Mouse (Mus musculus) layer of hippocampus, postnatal 25 days (tissue): ENCODE results near the gene Acap1. TPM values are rescaled to one million over a fixed set of nuclear protein-coding genes. Genes with fewer than 3 reads are reported as not detected.

Experiments
- DNase-seq, 2 experiments: peaks; one replicate each; pipeline ENCODE4 v3.0.0; 2022; ENCODE audit warnings: mixed read lengths in 2 of 2, low spot score in 1 of 2; ENCODE audit errors: extremely low spot score in 1 of 2
- total RNA-seq, 2 experiments: library from RNA; stranded (reverse); gene quantifications; 2 replicates each; pipeline ENCODE4 v1.2.3; 2021

Acap1 gene
- total RNA-seq, 2 experiments from 2014 or later: 0.12 to 0.19 TPM

DNA sequence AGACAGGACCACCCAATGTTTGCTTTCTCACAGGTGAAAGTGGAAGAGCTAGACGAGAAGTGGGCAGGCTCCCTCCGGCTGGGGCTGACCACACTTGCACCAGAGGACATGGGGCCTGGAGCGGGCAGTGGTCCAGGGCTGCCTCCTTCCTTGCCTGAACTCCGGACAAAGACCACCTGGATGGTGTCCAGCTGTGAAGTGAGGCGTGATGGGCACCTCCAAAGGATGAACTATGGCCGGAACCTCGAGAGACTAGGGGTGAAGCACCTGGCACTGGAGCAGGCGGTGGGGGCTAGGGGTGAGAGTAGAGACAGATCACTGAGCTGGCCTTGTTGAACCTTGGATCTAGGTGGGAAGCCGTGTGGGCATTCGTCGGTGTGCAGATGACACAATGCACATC, 13.3 kb upstream of the Acap1 start:
- DNase-seq: no peak

- no peak for DNase-seq
These were observed 9.0 kb upstream of the Acap1 start for GRCm38 (mm10) chr11:69904311-69904710.

GRCm38 (mm10) chr11:69902972-69903371, 7.6 kb upstream of the Acap1 start:
- DNase-seq: no peak

DNA sequence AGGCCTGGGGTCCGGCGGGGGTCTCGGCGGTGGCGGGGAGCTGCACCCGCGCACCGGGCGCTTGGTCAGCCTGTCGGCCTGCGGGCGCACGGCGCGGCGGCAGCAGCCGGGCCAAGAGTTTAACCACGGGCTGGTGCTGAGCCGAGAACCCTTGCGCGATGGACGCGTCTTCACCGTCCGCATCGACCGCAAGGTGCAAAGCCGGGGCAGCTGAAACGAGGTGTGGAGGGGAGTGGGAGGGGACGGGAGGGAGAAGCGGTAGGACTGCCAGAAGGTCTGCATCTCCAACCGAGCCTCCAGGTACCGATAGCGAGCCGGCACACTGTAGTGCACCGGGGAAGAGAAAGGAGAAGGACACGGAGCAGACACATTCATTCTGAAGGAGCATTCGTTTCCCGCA, 6.7 kb upstream of the Acap1 start:
- DNase-seq: no peak

DNA sequence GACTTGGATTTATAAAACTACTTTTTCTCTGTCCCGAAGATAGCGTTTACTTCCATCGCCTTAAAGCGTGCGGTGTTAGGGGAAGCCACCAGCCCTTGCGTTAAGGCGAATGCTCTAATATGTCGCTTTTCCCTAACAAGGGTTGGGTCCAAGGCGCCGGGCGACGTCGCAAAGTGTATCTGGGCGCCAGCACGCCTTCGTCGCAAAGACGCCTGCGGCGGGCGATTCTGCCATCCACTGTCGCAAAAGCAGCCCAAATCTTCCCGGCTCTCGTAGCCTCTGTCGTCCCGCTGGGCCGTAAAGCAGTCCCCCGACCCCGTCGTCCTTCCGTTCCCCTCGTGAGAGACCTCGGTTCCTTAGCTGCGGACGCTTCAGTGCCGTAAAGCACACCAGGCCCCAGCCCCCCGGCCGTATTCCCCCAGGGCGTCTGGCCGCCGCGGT, 6.1 kb upstream of the Acap1 start:
- DNase-seq: peak; percentile 80 to 91

DNA sequence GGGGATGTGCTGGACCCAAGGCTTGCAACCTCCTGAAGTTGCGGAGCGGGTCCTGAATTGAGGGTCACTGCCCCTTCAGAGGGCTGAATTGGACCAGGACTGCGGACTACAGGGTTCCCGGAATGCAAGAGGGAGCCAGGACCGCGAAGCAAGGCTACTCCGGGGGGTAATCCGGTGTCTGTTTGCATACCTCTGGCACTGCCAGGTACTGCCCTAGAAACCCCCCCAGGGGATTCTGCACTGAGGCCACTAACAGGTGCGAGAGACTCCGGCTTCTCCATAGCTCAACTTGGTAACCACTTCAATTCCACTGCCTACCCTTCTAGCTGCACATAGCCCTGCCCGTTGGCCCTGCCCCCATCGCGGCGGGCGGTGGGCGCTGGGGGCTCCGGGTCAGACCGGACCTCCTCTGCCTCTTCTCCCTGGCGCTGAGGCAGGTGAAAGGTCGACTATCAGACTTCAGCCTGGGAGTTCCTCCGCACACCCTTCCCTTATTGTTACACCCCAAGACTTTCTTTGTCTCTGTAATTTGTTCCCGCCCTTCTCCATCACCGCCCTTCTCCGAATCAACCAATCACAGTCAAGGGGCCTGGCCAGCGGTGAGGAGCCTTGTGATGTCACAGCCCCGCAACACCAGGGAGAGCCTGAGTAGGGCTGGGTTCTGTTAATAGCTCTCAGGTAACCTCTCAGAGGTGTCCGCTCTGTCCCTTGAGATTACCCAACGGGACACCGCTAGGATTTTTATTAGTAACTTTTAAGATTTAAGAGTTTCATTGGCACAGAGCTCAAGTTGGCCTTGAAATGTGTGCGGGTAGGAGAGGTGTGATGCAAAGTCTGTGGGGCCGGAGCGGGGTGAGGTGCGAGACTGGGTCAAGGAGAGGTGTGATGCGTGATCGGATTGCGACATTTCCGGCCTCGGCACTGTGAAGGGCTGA, 5.4 kb upstream of the Acap1 start, which contains the start of the genes 2810408A11Rik and Neurl4:
2810408A11Rik (minus strand) TSS at position 517 of the 935 bp plus-strand sequence.
Neurl4 (plus strand) TSS at position 602 of the 935 bp plus-strand sequence.
- DNase-seq: peak; percentile 66 to 69

GRCm38 (mm10) chr11:69899870-69900269, 4.5 kb upstream of the Acap1 start:
- no peak for DNase-seq

- DNase-seq: no peak
These were observed 668 bp downstream of the Acap1 start for GRCm38 (mm10) chr11:69894671-69895070.

DNA sequence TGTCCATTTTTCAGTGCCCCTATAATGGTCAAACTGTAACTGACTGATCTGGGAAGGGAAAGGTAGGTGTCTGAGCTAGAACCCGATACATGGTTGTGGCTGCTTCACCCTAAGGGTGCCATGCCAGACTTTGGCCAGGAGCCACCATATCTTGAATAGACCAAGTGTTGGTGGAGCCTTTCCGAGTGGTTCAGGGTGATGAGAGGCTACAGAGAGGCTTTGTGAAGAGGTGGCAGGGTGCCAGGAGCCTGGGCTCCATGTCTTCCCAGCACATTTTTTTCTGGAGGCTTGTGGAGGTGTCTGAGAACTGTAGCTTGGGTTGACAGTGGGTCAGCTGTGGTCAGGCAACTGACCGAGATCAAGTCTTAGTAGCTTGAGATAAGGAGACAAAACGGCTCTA, 3.9 kb downstream of the Acap1 start:
- peak in 1 of 2 experiments; percentile 34 for DNase-seq

- DNase-seq: no peak
These were observed 8.3 kb downstream of the Acap1 start for GRCm38 (mm10) chr11:69886907-69887635.

DNA sequence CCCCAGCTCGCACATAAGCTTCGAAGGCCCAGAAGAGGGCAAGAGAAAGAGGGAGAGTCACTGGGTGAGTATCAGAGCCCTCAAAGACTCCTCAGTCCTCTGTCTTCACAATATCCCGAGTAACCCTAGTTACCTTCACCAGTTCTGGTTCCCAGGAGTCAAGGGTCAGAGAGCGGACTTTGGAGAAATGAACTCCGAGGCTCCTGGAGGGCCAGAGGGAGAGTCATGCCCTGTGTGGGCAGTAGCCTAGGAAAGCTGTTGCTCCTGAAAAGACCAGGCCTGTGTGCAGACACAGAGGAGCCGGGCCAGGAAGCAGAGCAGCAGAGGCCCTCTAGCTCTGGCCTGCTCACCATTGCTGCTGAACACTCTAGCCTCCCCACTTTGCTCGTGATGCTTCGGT, 10.7 kb downstream of the Acap1 start:
- no peak for DNase-seq

GRCm38 (mm10) chr11:69884240-69884639, 11.1 kb downstream of the Acap1 start:
- no peak for DNase-seq

- no peak for DNase-seq
These were observed 11.7 kb downstream of the Acap1 start for GRCm38 (mm10) chr11:69883527-69884151.

DNA sequence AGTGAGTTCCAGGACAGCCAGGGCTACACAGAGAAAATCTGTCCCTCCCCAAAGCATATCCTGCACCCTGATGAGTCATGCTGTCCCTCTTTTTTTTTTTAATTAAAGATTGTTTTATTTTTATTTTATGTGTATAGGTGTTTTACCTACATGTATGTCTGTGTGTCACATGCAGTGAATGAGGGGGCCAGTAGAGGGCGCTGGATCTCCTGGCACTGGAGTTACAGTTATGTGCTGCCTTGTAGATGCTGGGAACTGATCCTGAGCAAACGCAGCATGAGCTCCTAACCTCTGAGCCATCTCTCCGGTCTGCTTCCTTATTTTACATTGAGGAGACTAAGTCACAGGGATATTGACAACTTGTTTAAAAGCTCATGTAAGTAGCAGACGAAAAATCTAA, 12.3 kb downstream of the Acap1 start:
- DNase-seq: no peak

GRCm38 (mm10) chr11:69881787-69882670, 13.3 kb downstream of the Acap1 start:
- no peak for DNase-seq

DNA sequence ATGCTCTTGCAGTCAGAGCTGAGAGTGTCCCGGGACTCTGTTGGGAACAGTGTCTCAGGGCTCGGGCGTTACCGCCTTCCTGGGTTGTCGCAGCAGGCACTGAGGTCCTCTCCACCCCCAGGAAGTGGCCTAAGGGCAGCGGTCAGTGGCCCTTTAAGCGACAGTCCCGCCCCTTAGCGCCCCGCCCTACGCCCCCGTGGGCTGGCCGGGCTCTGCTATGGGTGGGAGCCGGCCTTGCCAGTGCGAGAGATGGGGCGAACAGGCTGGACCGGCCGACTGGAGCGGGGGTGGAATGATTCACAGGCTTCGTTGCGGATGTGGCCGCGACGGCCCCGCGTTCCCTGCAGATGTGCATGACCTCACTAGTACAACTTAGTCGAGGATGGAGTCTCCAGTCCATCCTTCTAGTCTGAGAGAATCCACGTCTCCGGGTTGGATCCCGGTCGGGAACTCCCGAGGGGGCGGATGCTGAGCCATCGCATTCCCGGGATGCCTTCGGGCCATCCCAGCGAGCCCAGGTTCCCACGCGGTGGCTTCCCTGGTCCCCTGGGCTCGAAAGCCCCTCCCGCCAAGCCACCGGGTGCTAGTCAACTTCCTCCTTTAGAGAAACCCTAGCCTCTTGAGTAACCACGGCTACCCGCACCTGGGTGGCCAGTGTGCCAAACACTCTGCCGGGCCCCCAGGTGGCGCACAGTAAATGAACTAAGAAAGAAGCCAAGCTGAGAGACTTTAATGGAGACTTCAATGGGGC, 14.3 kb downstream of the Acap1 start, which contains the start of gene Kctd11:
Kctd11 (minus strand) TSS at position 554 of the 751 bp plus-strand sequence.
- DNase-seq: peak; percentile 49 to 56

- peak in 1 of 2 experiments; percentile 34 for DNase-seq
These were observed 14.9 kb downstream of the Acap1 start for GRCm38 (mm10) chr11:69880506-69880852.

DNA sequence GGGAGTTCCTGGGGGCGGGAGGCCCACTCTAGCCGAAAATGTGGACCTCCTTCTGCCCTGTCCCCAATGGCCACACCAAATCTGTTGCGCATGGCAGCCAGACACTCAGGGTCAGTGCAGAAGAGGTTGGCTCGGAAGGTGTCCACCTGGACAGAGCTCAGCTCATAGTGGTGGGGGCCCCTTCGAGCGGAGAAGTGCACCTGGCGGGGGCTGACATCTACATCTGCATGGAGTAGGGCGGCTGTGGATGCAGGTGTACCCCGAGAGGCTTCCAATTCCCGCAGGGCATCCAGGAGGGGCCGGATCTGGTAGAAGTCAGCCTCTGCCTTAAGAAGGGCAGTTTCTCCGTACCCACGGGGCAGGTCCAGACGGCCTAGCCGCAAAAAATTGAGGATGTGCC, 15.6 kb downstream of the Acap1 start:
- no peak for DNase-seq

- DNase-seq: no peak
These were observed 16.4 kb downstream of the Acap1 start for GRCm38 (mm10) chr11:69878952-69879351.
